Mouse (Mus musculus): ENCODE results near the gene Lss.

Lss gene

DNA sequence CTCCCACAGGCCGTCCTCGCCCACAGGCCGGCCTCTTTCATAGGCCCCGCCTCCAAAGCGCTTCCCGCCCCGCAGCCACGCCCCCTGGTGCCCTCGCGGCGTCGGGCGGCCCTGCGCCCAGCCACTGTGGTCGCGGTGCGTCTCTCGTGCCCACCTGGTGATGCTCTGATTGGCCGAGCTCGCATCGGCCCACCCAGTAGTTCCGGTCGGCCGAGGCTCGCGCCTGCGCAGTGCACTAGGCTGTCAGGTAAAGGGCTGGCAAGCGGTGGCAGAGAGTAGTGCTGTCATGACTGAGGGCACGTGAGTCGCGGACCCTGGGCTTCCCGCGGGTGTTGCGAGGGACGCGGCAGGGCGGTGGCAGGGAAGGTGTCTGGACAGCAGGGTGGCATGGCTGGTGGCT is at the start of gene Lss:
Gene Lss, plus strand, starts transcription at position 214 of the 400 bp plus-strand sequence.
- DNase-seq (ENCODE audit: low read depth, low spot score), result peak; percentile 98

DNA sequence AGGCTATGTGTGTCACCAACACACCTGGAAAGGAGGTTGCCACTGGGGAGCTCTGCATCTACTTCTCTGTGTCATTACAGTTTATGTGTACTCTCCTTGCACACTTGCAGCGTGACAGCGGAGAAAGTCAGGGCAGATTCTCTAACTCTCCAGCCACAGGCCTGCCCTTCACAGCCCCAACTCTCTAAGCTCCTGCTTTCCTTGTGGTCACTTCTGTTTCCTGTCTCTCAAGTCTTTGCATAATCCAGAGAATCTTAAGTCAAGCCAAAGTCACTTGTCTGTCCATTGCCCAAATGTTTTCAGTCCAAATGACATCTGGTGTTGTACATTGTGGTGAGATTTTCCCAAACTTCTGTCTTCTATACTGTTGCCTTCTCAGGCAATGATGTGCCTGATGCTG is 45.1 kb upstream of the Lss start:
- DNase-seq (ENCODE audit: low read depth, low spot score), result no peak

DNA sequence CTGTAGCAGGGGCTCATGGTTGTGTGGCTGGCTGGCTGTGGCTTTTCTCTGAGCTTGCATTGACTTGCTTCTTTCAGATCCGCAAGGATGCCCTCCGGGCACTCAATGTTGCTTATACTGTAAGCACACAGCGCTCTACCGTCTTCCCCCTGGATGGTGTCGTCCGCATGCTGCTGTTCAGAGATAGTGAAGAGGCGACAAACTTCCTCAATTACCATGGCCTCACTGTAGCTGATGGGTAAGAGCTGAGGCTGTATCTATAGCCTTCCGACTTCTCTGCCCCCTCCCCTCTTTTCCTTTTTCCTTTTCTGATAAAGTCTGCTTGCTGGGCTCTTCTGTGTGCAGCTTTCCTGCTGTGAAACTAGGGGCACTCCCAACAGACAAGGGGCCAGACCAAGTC is 43.1 kb upstream of the Lss start:
- DNase-seq (ENCODE audit: low read depth, low spot score), result no peak

DNA sequence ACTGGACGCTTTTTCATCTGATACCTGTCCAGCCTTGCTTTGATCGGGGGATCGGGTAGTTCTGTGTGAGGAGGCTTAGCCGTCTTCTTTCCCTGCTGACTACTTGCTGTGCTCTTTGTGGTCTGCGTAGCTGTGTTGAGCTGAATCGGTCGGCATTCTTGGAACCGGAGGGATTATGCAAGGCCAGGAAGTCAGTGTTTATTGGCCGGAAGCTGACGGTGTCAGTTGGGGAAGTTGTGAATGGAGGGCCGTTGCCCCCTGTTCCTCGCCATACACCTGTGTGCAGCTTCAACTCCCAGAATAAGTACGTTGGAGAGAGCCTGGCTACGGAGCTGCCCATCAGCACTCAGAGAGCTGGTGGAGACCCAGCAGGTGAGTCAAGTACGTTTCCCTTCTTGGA is 42.2 kb upstream of the Lss start:
- no peak for DNase-seq (ENCODE audit: low read depth, low spot score)

DNA sequence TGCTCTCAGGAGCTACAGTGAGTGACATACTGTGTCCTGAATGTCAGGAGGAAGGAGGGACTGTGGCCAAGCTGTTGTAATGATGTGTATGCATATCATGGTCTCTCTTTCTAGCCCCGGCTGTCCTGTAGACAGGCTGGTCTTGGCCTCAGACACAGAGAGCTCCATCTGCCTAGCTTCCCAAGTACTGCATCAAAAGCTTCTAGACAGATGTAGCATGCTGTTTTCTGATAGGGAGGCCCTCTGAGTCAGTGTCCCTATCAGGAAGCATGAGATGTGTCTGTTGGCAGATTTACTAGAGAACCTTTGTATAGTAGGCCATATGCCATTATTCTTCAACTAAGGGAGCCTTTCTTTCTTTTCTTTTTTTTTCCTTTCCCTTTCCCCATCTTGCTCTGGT is 37.9 kb upstream of the Lss start:
- no peak for DNase-seq (ENCODE audit: low read depth, low spot score)

DNA sequence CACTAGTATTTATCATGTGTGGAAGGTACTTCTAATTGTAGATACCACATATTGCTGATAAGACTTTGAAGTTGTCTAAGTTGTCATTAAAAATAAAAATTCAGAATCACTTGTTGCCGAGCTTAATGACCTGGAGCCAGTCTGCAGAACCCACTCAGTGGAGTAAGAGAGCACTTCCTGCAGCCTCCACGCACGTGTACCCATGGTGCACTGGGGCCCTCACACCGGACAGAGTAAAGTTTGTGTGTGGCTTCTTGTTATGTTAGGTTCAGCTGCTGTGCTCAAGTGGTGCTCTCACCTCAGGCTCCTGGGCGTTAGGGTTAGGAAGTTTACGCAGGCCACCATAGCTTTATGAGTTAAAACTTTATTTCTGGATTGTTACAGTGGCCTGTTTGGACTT is 35.9 kb upstream of the Lss start:
- DNase-seq (ENCODE audit: low read depth, low spot score), result no peak

DNA sequence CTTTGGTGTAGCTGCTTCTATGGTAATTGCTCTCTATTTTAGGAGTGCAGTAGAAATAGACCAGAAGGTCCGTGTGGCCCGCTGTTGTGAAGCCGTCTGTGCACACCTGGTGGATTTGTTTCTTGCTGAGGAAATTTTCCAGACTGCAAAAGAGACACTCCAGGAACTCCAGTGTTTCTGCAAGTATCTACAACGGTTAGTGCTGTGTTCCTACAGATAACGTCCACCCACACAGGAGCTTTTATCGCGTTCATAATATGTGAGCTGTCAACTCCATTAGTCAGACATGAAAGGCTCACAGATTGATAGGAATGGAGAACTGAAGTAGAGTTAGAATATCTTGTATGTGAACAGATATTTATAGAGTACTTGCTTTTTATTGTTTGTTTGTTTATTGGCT is 35.0 kb upstream of the Lss start:
- DNase-seq (ENCODE audit: low read depth, low spot score), result no peak

DNA sequence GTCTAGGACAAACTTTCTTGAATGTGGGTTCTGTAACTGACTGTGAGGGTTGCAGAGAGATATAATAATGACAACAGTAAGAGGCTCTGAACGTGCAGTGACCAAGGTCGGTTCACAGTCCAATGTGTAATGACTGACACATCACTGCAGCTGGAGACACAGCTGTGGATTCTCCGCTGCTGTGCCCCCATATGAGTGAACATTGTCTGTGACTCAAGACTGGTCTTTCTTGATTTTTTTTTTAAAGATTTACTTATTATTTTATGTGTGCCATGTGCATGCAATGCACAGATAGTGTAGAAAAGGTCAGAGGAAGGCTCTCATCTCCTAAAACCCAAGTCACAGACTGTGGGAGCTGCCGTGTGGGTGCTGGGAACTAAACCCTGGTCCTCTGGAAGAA is 33.9 kb upstream of the Lss start:
- no peak for DNase-seq (ENCODE audit: low read depth, low spot score)

DNA sequence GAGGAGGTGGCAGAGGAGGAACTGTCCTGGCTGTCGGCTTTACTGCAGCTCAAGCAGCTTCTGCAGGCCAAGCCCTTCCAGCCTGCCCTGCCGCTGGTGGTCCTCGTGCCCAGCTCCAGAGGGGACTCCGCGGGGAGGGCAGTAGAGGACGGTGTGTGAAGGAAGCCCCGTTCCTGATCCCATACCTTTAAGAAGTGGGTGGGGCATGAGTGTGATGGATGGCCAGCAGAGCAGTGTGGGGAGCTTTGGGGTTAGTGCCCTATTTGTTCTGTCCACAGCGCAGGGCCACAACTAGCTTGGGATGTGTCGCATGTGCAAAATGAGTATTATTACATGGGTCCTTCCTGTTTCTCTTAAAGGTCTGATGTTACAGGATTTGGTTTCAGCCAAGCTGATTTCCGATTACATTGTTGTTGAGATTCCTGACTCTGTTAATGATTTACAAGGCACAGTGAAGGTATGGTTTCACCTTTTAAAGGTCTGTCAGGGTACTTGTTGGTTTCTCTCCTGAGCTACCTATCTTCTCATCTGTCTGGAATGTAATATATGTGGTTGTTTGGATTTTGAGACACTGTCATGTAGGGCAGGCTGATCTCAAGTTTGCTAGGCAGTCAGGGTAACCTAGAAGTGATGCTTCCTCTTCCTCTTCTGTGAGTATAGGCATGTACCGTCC is 27.0 kb upstream of the Lss start:
- no peak for DNase-seq (ENCODE audit: low read depth, low spot score)

DNA sequence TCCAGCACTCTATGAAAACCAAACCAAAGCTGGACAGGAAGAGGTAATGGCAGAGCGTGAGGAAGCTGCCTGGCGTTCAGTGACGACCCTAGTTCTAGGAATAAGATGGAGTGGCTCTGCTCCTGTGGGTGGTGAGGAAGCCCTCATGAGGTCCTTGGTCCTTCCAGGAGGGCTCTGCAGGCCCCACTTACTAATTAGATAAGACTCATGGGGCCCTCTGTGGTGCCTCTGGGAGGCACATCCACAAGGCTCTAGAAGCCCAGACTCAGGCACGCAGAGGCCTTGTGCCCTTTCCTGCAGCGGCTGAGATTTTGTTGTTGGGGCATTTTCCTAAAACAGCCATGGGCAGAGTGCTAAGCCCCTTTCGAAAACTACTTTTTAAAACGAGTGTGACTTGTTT is 25.5 kb upstream of the Lss start:
- DNase-seq (ENCODE audit: low read depth, low spot score), result no peak

DNA sequence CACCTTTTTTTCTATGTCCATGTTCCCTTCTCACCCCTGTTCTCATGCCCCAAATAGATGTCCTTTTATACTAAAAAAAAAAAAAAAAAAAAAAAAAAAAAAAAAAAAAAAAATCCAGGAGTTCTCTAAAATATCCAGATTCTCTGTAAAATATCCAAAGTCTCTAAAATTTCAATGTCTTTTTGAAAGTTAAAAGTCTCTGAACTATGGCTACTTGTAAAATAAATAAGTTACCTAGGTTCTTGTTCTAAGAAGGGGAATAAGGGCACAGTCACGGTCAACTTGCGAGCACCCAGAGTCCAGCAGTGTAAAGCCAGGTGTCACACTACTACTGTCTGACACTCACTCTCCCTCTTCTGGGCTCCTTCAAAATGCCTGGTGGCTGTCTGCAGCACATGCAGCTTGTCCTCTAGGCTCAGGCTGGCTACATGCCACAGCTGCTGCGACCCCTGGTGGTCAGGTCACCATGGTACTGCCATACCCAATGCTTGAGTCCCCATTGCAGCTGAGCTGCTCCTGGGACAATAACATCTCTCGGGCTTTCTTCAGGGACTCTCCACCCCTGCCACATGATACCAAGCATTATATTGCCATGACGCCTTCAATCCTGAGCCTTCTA is 18.3 kb upstream of the Lss start:
- DNase-seq (ENCODE audit: low read depth, low spot score), result peak; percentile 90

DNA sequence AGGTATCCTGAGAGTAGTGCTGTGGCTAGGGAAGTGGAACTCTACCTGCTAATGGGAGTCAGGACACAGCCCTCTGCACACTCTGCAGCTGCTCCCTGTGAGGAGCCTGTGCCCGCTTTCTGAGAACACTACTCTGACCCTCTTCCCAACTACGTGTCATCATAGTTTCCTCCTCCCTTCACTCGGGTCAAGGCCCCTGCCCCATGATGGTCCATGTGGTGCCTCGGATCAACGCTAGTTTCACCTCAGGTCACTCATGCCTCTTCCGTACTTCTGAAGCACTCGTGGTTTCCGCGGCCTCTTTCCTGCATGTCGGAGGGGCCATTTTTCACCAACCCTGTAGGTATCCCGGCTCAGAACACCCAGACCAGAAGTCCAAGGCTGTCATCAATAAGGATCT is 466 bp upstream of the Lss start:
- DNase-seq (ENCODE audit: low read depth, low spot score), result no peak

DNA sequence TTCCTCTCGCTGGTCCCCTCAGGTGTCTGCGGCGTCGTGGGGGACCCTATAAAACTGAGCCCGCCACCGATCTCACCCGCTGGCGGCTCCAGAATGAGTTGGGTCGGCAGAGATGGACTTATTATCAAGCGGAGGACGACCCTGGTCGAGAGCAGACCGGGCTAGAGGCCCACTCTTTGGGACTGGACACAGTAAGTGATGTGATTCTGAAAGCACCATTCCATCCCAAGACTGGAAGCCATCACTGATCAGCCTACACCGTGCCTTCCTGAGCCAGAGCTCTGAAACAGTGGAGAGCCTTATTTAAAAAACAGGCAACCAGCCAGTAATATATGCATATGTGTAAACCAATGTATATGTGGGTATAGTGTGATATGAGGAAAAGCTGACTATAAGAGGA is 440 bp downstream of the Lss start:
- DNase-seq (ENCODE audit: low read depth, low spot score), result no peak

DNA sequence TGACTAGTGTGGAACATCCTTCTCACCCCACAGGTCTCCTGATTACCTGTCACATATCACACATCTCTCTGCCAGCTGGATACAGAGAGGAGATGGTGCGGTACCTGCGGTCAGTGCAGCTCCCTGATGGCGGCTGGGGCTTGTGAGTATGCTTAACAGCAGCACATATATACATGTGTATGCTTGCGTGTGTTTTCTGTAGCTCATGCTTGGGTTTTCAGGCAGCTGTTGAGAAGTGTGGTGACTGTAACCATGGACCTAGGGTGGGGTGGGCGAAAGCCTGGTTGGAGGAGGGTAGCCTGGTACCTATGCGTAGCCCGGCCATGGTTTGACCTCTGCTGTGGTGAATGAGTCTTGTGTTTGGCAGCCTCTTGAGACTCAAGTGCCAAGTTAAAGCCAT is 4.1 kb downstream of the Lss start:
- DNase-seq (ENCODE audit: low read depth, low spot score), result no peak

DNA sequence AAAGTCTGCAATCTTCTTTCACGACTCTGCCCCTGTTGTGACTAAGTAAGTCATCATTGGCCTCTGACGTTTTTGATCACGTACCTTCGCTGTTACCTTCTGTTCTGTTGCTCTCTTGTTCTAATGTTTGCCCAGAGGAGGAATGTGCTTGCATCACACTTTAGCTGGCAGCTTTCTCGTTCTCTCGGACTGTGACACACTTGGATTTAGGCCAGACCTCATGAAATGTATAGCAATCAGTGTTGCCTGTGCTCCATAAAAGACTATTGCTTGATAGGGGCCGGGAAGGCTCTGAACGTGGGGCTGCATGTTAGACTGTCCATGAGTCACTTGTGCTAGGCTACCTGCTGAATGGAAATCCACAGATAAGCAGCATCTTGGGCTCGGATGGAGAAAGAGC is 6.2 kb downstream of the Lss start:
- DNase-seq (ENCODE audit: low read depth, low spot score), result no peak

DNA sequence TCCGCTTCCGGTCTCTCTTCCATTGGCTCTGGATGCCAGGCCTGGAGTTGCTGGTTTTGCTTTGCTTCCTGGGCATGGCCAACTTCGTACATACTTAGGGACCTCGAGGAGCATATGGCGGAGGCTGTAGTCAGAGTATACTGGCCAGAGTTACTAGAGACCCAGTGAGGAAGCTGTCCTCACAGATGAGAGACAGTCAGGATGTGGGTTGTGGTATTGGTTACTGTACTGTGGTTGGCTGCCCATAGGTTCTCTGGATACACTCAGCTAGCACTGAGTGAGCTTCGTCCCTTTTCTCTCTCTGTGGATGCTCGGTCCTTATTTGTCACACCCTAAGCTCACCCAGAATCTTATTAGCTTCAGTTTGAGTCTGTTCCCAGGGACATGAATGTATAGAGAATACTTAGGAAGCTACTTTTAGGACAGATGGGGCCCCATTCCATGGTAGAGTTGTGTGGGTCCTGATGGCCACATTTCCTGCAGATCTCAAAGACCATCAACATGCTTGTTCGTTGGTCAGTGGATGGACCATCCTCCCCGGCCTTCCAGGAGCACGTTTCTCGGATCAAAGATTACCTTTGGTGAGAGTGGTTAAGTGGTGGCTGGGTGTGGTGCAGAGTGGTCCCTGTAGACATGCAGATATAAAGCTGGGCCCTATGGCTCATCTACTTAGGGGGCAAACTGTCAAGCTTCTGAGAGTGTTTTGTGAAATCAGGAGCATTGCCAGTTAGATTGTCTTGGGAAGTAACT is 10.1 kb downstream of the Lss start:
- DNase-seq (ENCODE audit: low read depth, low spot score), result peak; percentile 14

DNA sequence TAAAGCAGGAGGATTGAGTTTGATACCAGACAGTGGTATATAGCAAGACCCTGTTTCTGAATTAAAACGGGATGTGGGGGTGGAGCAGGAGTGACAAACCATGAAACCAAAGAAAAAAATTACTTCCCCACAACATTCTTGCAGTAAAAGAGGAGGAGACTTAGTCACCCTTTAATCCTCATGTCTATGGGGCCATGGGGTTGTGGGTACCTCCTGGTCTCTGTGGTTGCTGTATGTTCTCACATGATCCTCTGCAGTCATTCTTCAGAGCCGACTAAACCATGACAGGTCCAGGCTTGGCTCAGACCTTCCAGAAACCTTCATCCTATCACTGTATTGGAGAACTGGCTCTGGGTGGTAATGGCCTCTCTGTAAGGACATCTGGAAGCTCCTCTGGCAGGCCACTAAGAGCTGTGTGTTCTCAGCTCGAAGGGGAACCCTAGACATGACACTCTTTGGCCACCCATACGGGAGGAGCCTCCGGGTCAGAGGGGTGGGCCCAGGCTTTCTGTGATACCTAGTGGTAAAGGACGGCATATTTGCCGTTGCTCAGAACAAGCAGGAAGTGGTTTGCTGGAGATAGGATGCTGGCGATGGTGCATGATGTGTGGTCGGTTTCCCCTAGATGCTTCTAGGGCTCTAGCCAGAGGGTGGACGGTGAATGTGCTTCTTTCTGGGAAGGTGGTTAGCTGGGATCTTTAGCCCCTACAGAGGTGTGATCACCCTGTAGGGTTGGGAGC is 11.4 kb downstream of the Lss start:
- DNase-seq (ENCODE audit: low read depth, low spot score), result peak; percentile 36

DNA sequence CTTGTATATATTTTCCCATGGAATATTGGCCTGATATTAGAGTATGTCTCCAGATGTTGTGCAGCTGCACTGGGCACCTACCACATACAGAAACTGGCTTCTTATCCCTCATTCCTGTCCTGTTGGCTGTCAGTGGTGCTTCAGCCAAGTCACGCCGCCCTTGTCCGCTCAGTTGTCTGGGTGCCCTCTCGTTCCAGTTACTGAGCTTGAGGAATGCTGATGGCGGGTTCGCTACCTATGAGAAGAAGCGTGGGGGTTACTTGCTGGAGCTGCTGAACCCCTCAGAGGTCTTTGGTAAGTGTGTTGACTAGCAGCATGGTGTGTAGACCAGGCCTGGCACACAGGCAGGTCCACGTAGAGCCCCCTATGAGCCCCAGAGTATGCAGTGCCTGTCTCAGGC is 15.2 kb downstream of the Lss start:
- DNase-seq (ENCODE audit: low read depth, low spot score), result no peak

DNA sequence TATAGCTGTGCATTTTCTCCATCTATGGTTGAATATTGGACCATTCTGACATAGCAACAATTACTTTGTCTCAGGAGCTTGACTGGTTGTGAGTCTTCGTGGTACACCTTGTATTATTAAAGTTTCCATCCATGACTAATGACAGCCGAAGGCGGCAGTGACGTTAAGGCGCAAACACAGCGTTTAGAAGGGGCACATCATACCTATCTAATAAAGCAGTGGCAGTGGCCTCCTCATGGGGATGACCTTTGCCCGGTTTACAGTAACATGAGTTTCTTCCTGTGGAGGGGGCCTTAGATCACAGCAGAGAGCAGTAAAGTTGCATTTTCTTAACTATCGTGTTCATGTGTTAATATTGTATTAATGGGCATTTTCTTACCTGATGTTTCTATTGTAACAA is 16.8 kb downstream of the Lss start:
- DNase-seq (ENCODE audit: low read depth, low spot score), result no peak

DNA sequence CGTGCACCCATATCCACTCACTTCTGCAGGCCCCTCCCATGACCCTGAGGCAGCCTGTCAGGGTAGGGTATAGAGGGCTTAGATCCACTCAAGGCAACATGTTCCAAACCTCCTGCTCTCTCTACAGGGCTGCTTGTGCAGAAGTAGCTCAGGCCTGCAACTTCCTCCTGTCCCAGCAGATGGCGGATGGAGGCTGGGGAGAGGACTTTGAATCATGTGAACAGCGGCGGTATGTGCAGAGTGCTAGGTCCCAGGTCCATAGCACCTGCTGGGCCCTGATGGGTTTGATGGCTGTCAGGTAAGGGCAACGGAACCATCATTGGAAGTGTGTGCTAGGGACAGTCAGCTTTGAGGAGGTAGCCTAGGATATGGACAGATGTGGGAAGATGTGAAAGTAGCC is 19.1 kb downstream of the Lss start:
- no peak for DNase-seq (ENCODE audit: low read depth, low spot score)

DNA sequence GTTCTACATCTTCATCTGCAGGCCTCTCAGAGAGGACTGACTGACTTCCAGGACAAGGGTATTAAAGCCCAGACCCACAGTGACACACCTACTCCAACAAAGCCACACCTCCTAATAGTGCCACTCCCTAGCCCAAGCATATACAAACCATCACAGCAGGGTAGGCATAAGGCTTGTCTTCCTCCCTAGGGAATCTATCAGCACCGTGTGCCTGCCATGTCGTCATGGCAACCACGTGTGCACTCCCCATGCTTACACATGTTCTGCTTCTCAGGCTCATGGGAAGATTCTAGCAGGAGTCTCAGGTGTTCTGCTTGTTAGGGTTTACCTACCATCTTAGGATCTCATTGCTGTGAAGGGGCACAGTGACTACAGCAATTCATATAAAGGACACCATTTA is 20.2 kb downstream of the Lss start:
- no peak for DNase-seq (ENCODE audit: low read depth, low spot score)

DNA sequence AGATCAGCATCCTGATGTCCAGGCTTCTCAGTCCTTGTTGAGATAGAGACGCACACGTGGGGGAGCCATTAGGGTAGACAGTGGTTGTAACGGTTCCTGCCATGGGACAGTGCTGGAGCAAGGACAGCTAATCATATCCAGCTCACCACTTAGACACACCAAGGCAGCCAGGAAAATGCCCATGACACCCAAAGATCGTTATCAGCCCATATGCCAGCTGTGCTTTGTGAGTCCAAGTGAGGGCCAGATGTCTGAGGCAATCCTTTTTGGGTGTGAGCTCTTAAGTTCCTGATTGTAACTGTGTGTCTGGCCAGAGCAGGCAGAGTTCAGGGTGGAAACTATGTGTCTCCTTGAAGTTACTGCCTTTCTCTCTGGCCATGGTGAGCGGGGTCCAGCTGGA is 22.7 kb downstream of the Lss start:
- no peak for DNase-seq (ENCODE audit: low read depth, low spot score)

DNA sequence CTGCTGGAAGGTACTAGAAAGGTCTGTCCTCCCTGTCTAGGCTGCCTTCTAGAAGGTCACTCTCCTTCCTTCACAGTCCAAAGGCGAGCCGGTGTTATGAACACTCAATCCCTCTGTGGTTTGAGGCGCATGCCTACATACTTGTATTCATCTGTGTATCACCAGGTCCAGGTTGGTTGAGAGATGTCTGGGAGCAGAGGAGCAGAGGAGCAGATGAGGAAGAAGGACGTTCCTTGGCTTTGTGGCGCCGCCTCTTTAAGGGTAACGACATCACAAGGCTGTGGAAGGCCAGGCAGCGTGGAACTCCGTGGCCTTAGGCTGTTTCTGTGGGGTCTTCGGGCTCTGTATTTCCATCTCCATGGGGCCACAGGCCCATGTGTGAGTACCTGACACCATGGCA is 30.6 kb downstream of the Lss start, which contains the start of gene Spatc1l:
Gene Spatc1l, plus strand, starts transcription at position 301 of the 400 bp plus-strand sequence.
- DNase-seq (ENCODE audit: low read depth, low spot score), result no peak

All from CD4-positive, CD25-positive, alpha-beta regulatory T cell, adult 2 months (primary cell).